Mouse (Mus musculus): Measurements from ENCODE around the gene Vps13d.

Vps13d gene

DNA sequence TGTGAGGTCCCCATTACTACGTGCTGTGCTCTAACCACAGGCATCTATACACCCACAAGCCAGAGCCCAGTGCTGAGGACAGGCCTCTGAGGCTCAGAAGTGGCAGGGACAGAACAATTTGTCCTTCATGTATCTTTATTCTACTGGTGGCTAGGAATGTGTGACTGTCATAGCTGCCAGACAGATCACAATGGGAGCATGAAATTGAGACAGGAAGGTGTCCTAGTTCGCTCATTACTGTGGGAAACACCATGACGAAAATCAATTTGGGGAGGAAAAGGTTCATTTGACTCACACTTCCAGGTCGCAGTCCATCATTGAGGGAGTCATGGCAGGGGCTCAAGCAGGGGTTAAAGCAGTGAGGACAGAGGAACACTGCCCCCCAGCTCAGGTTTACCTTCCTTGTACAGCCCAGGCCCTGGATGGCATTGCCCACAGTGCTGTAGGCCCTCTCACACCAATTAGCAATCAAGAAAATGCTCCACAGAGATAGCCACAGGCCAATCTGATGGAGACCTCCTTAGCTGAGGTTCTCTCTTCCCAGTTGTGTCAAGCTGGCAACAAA, 254.9 kb downstream of the Vps13d start:
- no peak for DNase-seq (ENCODE audit: low spot score)

DNA sequence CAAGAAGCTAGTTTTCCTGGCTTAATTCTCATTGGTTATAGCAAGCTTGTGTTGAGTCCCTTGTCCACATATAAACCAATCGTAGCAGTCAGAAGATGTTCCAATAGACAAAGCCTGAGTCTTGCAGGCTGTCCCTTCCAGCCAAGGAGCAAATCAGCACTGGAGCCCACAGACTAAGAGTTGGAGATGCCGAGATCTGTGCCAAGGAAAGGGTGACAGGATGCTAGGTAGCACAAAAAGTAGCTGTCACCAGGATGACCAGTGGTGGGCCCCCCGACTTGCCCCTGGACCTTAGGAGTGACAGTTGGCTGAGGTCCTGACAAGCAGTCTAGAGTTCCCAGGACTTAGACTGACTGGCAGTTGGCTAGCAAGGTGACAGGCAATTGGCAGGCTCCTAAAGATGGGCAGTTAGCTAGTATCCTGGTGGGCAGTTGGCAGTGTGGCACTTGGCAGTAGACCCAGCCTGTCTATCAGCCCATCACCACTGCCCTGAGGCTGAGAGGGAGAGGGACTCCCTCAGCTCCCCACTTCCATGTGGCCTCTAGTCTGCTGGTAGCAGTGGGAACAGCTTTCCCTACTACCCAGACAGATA, 258.1 kb downstream of the Vps13d start:
- DNase-seq (ENCODE audit: low spot score), result no peak

- no peak for DNase-seq (ENCODE audit: low spot score)
Observed at GRCm38 (mm10) chr4:144934501-144934900, 260.3 kb downstream of the Vps13d start.

DNA sequence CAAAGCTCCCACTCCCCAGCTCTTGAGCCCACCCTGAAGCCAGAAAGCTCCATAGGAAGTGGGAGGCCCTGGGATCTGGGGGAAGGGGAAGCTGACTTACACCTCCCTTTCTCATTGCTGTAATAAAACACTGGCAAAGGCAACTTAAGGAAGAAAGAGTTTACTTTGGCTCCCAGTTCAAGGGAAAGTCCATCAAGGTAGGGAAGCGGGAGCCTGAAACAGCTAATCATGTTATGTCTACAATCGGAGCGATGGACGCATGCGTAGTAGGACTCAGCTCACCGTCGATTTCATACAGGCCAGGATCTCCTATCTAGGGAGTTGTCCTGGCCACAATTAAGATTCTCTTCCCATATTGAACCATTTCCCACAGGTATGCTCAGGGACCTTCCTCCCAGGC, 263.6 kb downstream of the Vps13d start:
- DNase-seq (ENCODE audit: low spot score), result no peak

GRCm38 (mm10) chr4:144930366-144930765, 264.4 kb downstream of the Vps13d start:
- no peak for DNase-seq (ENCODE audit: low spot score)

- DNase-seq (ENCODE audit: low spot score), result no peak
Observed at GRCm38 (mm10) chr4:144929811-144930221, 265.0 kb downstream of the Vps13d start.

GRCm38 (mm10) chr4:144928693-144929436, 265.9 kb downstream of the Vps13d start:
- no peak for DNase-seq (ENCODE audit: low spot score)

Data from c-Kit-positive CD71-positive TER-119-positive erythroid progenitor cells, embryonic 14.5 days (primary cell).